Mouse (Mus musculus) frontal cortex, adult 2 months (tissue): ENCODE data around the gene Mgat4e. TPM values are rescaled to one million over a fixed set of nuclear protein-coding genes. Genes with fewer than 3 reads are reported as not detected.
A peak's percentile ranks its signal among the peaks of the same experiment; 100 is the strongest.

Experiments used
- DNase-seq, 2 experiments: peaks; one replicate each; pipeline ENCODE4 v3.0.0; 2022; ENCODE audit warnings: low spot score in 1 of 2; ENCODE audit errors: extremely low spot score in 1 of 2
- polyA plus RNA-seq: library from polyadenylated mRNA; depleted of rRNA; stranded (reverse); fragments of >200 nt; gene quantifications from 2 replicates; pipeline ENCODE4 v1.2.3, GENCODE M21; 2012; rRNA removed

The Mgat4e gene
- polyA plus RNA-seq, result 0.08 TPM in 1 of 2 replicates, not detected in the other

DNA sequence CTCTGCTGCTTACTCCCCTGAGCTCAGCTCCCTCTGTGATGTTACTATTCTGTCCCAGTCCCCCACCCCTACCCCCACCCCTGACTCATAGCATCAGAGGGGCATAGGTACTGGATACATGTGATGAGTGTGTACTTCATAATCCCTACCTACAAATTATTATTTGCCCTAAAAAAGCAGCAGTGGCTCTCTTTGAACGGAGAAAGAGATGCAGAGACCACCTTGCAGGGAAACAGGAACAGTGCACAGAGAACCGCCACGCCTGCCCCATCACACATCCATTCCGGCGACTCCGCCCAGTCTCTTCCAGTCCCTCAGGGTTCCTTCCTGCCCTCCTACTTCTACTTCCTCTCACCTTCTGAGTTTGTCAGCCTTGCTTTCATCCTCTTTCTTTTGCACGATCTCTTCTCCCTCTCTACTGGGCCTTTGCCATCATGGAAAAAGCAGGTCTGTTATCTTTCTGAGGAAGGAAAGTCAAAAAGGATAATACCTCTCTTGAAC, at the start of gene Mgat4e:
TSS of gene Mgat4e (minus strand) at position 51 of the 501 bp plus-strand sequence.
- no peak for DNase-seq

DNA sequence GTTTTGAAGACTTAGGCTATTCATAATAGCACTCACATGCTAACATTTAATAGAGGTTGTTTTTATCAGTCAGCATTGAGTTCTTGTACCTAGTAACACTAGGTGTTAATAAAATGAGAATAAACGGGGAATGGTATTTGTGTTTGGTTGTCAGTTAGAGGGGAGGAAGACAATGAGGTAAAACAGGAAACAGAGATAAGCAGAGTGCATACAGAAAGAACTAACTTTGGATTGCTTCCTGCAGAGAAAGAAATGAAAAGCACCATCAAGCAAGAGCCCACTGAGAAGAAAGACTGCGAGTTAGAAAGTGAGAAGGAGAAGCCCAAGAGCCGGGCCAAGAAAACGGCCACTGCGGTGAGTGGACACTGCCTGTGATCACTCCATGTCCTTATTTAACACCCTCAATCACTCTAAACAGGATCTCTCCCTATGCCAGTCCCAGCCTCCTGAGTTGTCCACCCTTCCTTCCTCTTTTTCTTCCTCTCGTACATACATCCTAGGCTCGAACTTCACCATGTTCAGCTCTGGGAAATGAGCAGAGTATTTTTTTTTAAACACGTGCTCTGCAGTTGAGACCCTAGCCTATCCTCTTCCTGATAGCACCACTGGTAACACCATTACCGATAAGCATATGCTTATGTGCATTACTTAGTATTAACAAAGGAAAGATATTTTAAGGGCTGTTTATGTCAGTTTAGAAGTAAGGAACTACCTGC, 48.0 kb upstream of the Mgat4e start:
- no peak for DNase-seq

DNA sequence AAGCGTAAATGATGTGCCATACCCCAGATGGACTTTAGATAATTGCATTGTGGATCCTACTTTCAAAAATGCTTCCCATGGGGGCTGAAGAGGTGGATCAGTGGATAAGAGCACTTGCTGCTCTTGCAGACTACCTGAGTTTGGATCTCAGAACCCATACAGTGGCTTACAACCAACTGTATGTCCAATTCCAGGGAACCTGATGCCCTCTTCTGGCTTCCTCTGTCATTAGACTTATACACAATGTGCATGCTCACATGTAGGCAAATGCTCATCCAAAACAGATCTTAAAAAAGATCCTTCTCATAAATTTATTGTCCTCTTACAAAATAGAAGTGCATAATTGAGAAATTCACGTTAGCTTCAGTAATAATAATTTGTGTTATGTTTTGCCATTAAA, 42.3 kb upstream of the Mgat4e start:
- no peak for DNase-seq

DNA sequence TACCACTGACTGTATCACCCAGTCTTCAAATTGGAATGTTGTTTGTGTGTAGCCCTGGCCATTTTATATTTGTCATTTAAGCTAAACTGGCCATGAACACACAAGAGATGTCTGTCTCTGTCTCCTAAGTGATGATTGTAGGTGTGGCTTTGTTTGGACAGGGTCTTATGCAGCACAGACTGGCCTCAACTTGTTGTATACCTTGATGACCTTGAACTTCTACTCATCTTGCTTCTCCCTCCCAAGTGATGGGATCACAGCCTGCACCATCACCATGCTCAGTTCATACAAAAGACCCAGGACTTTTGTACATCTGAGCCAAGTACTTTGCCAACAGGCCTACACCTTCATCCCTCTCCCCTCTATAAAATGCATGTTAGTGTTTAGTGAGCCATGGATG, 40.2 kb upstream of the Mgat4e start:
- DNase-seq, result no peak

DNA sequence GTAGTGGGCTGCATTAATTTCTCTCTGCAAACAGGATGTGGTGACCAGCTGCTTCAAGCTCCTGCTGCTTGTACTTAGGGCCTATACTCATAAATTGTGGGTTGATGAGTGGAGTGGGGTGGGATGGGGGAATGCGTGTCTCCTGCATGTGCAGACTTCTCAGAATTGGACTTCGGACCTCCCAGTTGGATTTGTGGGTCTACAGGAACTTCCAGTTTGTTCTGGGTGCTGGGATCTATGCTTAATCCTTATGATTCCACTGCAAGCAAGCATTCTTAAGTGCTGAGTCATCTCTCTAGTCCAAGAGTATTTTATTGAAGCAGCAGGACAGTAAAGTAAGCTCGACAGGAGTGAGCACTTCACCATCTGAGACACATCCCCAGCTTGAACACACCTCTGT, 34.1 kb upstream of the Mgat4e start:
- DNase-seq, result no peak

DNA sequence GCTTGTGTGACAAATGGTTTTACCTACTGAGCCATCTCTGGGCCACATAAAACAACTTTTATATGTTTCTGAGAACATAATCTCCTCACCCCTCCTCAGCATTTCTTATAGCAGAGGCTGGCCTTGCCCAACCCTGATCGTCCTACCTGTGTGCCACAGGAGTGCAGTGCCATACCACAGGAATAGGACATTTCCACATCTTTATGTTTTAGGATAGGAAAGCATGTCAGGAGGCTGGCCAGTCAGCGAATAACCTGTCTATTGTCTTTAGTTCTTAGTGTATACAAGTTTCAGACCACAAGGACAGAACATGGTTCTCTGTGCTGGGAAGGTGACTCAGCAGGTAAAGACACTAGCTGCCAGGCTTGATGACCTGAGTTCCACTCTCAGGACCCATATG, 31.3 kb upstream of the Mgat4e start:
- no peak for DNase-seq

DNA sequence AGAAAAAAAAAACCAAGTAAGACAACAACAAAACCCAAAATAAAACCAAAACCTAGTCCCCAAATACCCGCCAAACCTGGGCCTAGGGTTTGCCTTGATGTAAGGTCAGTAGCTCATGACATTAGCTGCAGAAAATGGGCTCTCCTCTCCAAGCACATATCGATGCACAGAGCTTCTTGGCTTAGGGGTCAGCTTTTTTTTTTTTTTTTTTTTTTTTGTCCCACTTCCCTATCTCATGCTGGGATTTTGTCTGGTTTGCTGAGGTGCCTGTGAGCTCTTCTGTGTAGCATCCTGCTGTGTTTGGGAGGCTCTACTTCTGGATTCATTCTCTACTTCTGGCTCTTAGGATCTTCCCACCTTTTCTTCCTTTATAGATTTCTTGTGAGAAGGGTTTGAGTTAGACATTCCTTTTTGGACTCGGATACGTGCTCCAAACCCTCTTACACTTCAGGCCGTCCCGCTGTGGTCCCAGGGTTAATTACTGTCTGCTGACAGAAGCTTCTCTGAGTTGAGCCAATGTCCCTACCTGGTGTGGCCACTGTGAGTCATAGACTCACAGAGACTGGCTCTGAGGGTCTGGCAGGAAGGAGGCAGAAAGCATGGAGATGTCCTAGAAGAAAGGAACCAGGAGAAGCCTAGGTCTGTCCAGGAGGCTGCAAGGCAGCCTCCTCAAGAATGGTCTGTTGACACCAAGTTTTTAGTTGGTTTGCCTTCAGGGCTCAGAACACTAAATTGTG, 28.1 kb upstream of the Mgat4e start:
- no peak for DNase-seq

DNA sequence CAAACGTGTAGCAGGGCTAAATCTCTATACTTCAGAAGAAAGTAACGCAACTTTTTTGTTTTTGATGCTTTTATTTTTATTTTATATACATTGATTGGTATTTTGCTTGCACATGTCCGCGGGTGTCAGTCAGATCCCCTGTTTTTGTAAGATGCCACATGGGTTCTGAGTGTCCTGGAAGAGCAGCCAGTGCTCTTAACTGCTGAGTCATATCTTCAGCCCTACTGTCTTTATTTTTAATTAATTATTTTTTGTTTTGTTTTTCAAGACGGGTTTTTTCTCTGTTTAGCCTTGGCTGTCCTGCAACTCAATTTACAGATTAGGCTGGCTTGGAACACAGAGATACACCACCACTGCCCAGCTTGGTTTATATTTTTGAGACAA, 24.4 kb upstream of the Mgat4e start:
- no peak for DNase-seq

DNA sequence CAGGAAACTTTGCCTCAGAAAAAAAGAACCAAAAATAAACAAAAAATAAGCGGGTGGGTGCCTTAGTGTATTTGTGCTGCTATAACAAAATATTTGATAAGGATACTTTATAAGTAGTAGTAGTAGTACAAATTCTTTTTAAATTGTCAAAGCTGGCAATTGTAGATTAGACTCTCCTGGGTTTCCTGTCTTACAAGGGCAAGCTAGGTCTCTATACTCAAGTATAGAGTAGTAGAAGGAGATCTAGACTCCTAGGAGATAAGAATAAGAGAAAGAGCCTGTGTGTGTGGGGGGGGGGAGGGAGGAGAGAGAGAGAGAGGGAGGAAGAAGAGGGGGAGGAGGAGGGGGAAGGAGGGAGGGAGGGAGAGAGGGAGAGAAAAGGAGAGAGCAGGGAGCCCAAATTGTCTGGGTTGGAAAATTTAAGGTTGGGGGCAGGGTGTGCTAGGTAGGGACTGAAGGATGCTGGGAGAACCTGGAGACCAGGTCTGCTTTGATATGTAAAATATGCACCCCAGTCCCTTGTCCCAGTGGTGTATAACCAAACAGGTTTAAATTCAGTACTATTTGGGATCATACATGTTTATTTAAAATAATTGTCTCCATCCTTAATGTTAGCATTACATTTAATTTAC, 23.9 kb upstream of the Mgat4e start:
- no peak for DNase-seq

DNA sequence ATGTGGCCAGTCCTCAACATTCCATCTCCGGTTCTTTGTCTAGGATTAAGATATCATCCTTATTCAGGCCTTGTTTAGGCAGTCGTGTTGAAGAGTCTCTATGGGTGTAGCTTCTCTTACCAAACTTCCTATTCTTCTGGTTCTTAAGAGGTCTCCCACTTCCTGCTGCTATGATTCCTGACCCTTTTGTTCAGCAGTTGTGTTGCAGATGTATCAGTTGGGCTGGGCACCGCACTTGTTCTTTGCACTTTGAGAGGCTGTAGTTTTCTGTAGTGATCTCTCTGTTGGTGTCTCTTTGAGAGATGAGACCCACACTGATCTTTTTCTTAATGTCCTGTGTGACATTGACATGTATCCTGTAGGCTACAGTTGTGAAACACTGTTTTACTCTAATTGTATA, 21.1 kb upstream of the Mgat4e start:
- DNase-seq, result no peak

DNA sequence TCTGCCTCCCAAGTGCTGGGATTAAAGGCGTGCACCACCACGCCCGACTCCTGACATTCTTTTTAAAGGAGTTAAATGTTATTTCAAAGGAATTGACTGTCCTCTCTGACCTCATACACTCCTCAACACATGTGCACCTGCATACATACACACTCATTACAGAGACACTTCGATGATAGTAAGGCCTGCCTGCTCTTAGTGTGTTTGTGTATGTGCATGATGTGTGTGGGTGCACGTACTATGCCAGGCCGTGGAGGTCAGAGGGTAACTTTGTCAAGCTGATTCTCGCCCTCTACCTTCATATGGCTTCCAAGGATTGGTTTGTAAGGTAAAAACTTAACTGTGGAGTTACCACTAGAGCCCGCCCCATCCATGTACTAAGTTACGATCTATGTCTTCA, 20.7 kb upstream of the Mgat4e start:
- no peak for DNase-seq

DNA sequence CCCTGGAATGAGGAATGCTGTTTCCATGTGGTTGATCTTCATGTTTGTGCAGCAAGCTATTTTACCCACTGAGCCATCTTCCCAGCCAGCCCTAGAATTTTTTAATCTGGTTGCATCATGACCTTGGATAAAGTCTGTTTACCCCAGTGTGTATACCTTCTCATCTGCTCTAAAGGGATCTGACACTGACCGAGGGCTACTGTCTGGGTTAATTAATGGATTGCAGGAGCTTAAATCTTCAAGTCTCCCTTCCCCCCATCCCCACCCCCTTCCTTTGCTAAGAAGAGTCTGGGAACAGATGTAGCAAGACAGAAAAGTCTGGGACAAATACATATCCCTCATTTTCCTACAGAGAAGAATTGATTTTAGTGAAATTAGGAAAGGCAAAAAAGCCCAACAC, 18.0 kb upstream of the Mgat4e start:
- no peak for DNase-seq

DNA sequence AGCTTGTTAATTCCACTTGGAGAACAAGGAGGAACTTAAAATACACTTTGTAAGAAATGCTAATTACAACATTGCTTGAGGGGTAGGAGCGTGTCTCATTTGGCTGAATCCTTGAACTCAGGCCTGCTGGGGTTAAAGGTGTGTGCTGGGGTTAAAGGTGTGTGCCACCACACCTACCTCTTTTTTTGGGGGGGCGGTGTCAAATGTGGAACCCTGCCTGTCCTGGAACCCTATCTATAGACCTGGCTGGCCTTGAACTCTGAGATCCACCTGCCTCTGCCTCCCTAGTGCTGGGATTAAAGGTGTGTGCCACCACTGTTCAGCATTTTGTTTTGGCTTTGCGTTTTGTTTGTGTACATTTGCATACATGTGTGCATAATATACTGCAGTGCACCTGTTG, 14.2 kb upstream of the Mgat4e start:
- DNase-seq, result no peak

DNA sequence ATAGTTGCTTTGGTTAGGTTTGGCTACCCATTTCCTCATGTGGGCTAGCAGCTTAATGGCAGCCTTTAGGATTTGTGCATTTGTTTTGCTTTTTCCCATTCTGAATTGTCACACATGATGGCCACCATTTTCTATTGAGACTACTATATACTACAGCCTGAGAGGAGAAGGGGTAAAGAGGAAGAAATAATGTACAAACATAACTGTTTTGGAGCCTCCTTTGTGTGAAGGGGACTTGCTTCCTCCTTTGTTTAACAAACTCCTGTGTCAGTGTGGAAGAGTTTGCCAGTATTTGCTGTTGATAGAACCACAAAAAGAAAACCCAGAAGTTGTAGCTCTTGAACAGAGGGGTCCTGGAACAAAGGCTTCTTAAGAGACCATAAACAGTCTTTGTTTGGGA, 13.0 kb upstream of the Mgat4e start:
- DNase-seq, result no peak

DNA sequence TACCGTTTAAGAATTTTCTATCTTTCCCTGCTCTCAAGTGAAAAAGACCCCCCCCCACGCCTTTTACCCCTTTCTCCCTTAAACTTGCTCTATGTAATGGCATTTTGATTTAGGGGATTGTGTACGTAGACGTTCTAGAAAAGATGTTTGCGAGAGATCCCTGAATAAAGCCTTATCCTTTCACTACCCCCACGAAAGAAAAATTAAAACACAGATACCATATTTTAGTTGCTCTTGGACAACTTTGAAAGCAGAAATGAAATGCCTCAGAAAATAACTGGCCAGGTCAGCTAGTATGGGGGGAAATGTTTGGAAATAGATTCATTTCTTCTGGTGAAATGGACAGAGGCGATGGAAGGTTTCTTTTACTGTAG, 12.3 kb upstream of the Mgat4e start:
- DNase-seq, result no peak

DNA sequence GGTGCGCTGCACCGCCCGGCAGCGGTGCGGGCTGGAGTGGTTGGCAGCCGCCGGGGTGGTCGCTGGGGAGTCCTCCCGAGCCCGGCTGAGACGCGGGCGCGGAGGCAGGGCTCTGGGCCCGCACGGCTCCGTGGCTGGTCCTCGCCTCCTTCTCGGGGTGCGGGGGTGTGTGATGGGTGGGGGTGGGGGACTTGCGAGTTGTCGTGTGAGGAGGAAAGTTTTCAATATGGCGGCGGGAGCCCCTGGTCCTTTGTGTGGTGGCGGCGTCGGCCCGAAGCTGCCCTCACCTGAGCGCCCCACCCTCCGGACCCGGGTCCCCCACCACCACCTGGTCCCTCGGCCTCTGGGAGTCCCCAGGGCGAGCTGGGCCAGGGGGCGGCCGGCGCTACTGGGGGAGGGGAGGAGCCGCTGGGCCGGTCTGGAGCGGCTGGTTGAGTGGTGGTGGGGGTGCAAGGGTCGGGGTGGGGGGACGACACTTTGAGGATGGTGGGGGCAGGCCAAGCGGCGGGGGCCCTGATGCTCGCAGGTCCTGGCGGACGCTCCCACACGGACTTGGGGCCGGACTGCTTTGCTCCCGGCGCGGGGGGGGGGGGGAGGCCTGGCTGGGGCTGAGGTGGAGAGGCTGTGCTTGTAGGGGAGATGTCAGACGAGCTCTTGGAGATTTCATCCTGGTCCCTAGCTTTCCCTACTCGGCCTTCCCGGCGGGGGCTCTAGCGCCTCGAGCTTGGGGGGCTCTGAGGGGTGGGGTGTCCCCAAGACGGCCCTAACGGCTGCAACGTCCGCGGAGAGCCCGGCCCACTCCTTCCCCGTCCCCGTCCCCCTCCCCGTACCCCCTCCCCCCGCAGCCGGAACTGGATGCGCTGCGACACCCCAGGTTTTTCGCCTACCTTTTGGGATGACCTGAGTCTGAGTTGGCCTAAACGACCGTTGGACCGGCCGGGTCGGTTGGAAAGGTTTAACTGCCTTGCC, 11.6 kb upstream of the Mgat4e start:
- peak in 1 of 2 experiments; percentile 26 for DNase-seq

DNA sequence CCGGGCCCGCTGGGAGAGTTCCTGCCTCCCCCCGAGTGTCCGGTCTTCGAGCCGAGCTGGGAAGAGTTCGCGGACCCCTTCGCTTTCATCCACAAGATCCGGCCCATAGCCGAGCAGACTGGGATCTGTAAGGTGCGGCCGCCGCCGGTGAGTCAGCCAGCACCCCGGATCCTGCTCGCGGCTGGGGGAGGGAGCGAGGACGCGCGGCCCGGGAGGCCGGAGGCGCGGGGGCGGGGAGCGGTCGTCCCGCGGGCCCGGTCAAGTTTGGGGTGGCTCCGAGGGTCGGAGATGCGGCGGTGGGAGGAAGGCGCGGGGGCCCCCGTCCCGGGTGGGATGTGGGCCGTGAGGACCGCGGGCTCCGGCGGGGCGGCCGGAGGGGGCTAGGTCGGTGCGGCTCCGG, 10.9 kb upstream of the Mgat4e start:
- DNase-seq, result peak in 1 of 2 experiments; percentile 41

DNA sequence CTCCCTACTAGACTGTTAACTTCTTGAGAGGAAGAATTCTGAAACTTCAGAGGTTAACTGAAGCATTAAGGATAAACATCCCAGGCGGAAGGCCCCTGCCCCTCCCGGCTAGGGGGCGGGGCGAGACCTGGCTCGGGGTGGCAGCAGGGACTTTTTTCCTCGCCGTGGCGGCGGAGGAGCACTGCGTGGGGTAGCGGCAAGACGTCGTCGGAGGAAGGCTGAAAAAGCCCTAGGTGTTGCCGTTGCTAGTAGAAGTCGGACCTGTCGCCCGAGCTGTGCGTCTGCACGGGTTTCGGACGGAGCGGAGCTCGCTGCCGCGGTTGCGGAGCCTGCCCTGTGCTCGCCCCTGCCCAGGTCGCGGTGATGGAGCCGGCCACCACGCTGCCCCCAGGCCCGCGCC, 10.5 kb upstream of the Mgat4e start, which contains the start of gene Kdm5b:
TSS of gene Kdm5b (plus strand) at position 196 of the 400 bp plus-strand sequence.
- DNase-seq, result peak; percentile 64 to 91

DNA sequence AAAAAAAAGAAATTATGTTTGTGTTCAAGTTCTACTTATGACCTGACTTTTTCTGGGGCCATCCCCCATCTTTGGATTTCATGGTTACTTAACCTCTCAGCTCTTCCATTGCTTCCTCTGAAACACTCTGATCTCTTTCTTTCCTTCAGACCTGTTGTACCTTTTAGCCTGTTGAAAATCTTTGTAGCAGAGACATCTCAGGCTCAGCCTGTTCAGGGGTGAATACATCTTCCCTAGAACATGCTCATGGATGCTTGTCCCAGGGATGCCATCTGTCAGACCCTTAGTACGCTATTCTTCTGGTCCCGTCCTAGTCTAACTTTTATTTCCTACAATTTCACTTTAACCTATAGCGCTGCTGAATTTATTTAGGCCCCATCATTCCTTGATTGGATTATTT, 9.7 kb upstream of the Mgat4e start:
- DNase-seq, result no peak

DNA sequence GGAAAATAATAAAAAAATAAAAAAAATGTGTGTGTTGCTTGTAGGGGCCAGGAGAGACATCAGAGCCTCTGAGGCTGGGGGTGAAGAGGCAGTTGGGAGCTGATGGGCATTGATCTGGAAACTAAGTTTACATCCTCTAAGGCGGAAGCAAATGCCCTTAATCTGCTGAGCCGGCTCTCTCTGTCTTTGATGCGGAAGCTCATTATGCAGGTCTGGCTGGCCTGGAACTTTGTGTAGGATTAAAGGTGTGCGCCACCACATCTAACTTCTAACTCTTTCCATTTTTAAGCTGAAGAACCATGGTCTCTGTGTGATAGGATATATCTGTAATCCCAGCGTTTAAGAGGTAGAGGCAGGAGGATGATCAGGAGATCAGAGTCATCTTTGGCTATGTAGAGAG, 9.0 kb upstream of the Mgat4e start:
- no peak for DNase-seq
